Mouse (Mus musculus): ENCODE measurements around the gene Pdia2. TPM values are rescaled to one million over a fixed set of nuclear protein-coding genes. Genes with fewer than 3 reads are reported as not detected.
"Not testable (repeated sequence)": the region's sequence is repeated elsewhere in the genome, so short reads cannot be mapped to it uniquely, and the experiment has no call there.

The Pdia2 gene
- polyA plus RNA-seq, 1 experiment, result 26.9 TPM

- TF ChIP-seq GATA1 (IDR thresholded peaks at IDR 0.05; ENCODE audit: low read length) (no peak), TAL1 (IDR thresholded peaks at IDR 0.05; ENCODE audit: low read length) (no peak)
- Histone ChIP-seq H3K4me1 (ENCODE audit: control insufficient read depth) (peaks cover 52% of the 10 kb centered on the region), H3K36me3 (ENCODE audit: control insufficient read depth) (no peaks in the 10 kb centered on the region), H3K4me3 (replicated peaks) (no peak overlapping the region), H3K9me3 (ENCODE audit: control insufficient read depth, low read length) (no peaks in the 10 kb centered on the region), H3K27me3 (ENCODE audit: control insufficient read depth) (peaks cover 66% of the 10 kb centered on the region)
These were observed 5.9 kb upstream of the Pdia2 start for GRCm38 (mm10) chr17:26204766-26205165.

GRCm38 (mm10) chr17:26203321-26203811 is 4.5 kb upstream of the Pdia2 start:
- H3K9me3 ChIP-seq (ENCODE audit: control insufficient read depth, low read length), result no peaks in the 10 kb centered on the region
- TF ChIP-seq TAL1 (IDR thresholded peaks at IDR 0.05; ENCODE audit: low read length) (no peak), GATA1 (IDR thresholded peaks at IDR 0.05; ENCODE audit: low read length) (no peak)
- peaks cover 66% of the 10 kb centered on the region for H3K27me3 ChIP-seq (ENCODE audit: control insufficient read depth)
- H3K36me3 ChIP-seq (ENCODE audit: control insufficient read depth), result peaks cover 4% of the 10 kb centered on the region; the same call in 1 of the 2 replicates
- peaks cover 66% of the 10 kb centered on the region for H3K4me1 ChIP-seq (ENCODE audit: control insufficient read depth)
- peak overlapping the region; percentile 62 for H3K4me3 ChIP-seq (replicated peaks)

- H3K4me1 ChIP-seq (ENCODE audit: control insufficient read depth), result peaks cover 72% of the 10 kb centered on the region
- TF ChIP-seq GATA1 (IDR thresholded peaks at IDR 0.05; ENCODE audit: low read length) (no peak), TAL1 (IDR thresholded peaks at IDR 0.05; ENCODE audit: low read length) (no peak)
- H3K27me3 ChIP-seq (ENCODE audit: control insufficient read depth), result peaks cover 66% of the 10 kb centered on the region
- H3K9me3 ChIP-seq (ENCODE audit: control insufficient read depth, low read length), result no peaks in the 10 kb centered on the region
- H3K4me3 ChIP-seq (replicated peaks), result peak within 1 kb of the TSS; percentile 62
- peaks cover 9% of the 10 kb centered on the region for H3K36me3 ChIP-seq (ENCODE audit: control insufficient read depth)
These were observed 3.9 kb upstream of the Pdia2 start, which contains the start of gene Rgs11 for GRCm38 (mm10) chr17:26202737-26203136. TSS of gene Rgs11 (plus strand) at chr17:26202951.

GRCm38 (mm10) chr17:26201998-26202397 is 3.1 kb upstream of the Pdia2 start:
- Histone ChIP-seq H3K36me3 (ENCODE audit: control insufficient read depth) (peaks cover 17% of the 10 kb centered on the region), H3K4me1 (ENCODE audit: control insufficient read depth) (peaks cover 80% of the 10 kb centered on the region), H3K4me3 (replicated peaks) (no peak overlapping the region), H3K9me3 (ENCODE audit: control insufficient read depth, low read length) (no peaks in the 10 kb centered on the region), H3K27me3 (ENCODE audit: control insufficient read depth) (peaks cover 62% of the 10 kb centered on the region)
- TF ChIP-seq TAL1 (IDR thresholded peaks at IDR 0.05; ENCODE audit: low read length) (no peak), GATA1 (IDR thresholded peaks at IDR 0.05; ENCODE audit: low read length) (no peak)

- TF ChIP-seq GATA1 (IDR thresholded peaks at IDR 0.05; ENCODE audit: low read length) (no peak), TAL1 (IDR thresholded peaks at IDR 0.05; ENCODE audit: low read length) (no peak)
- H3K36me3 ChIP-seq (ENCODE audit: control insufficient read depth), result peaks cover 26% of the 10 kb centered on the region
- H3K9me3 ChIP-seq (ENCODE audit: control insufficient read depth, low read length), result no peaks in the 10 kb centered on the region
- H3K4me3 ChIP-seq (replicated peaks), result peak overlapping the region; percentile 67
- peaks cover 89% of the 10 kb centered on the region for H3K4me1 ChIP-seq (ENCODE audit: control insufficient read depth)
- peaks cover 58% of the 10 kb centered on the region for H3K27me3 ChIP-seq (ENCODE audit: control insufficient read depth)
These were observed 2.2 kb upstream of the Pdia2 start for GRCm38 (mm10) chr17:26200831-26201705.

- Histone ChIP-seq H3K4me3 (replicated peaks) (no peak overlapping the region), H3K4me1 (ENCODE audit: control insufficient read depth) (peaks cover 20% of the 10 kb centered on the region), H3K9me3 (ENCODE audit: control insufficient read depth, low read length) (no peaks in the 10 kb centered on the region), H3K27me3 (ENCODE audit: control insufficient read depth) (no peaks in the 10 kb centered on the region), H3K36me3 (ENCODE audit: control insufficient read depth) (peaks cover 95% of the 10 kb centered on the region)
- TF ChIP-seq GATA1 (IDR thresholded peaks at IDR 0.05; ENCODE audit: low read length), result no peak
- TF ChIP-seq TAL1 (IDR thresholded peaks at IDR 0.05; ENCODE audit: low read length), result no peak
These were observed 6.3 kb downstream of the Pdia2 start for GRCm38 (mm10) chr17:26192481-26193190.

- not testable (repeated sequence) for H3K27me3 ChIP-seq (ENCODE audit: control insufficient read depth); H3K4me3 ChIP-seq (replicated peaks); H3K4me1 ChIP-seq (ENCODE audit: control insufficient read depth); H3K9me3 ChIP-seq (ENCODE audit: control insufficient read depth, low read length)
- H3K36me3 ChIP-seq (ENCODE audit: control insufficient read depth), result peaks cover 94% of the 10 kb centered on the region
These were observed 7.4 kb downstream of the Pdia2 start for GRCm38 (mm10) chr17:26191486-26191885.

- Histone ChIP-seq H3K4me1 (ENCODE audit: control insufficient read depth) (no peaks in the 10 kb centered on the region), H3K4me3 (replicated peaks) (no peak overlapping the region), H3K27me3 (ENCODE audit: control insufficient read depth) (no peaks in the 10 kb centered on the region), H3K9me3 (ENCODE audit: control insufficient read depth, low read length) (no peaks in the 10 kb centered on the region), H3K36me3 (ENCODE audit: control insufficient read depth) (peaks cover 92% of the 10 kb centered on the region)
- no peak for TF ChIP-seq GATA1 (IDR thresholded peaks at IDR 0.05; ENCODE audit: low read length)
- TF ChIP-seq TAL1 (IDR thresholded peaks at IDR 0.05; ENCODE audit: low read length), result no peak
These were observed 10.6 kb downstream of the Pdia2 start for GRCm38 (mm10) chr17:26188091-26188805.

Measured in erythroblast, embryonic 14.5 days (primary cell).